Mouse (Mus musculus): ENCODE results near the gene Tcap. TPM values are rescaled to one million over a fixed set of nuclear protein-coding genes. Genes with fewer than 3 reads are reported as not detected.
"Not testable (repeated sequence)": the region's sequence is repeated elsewhere in the genome, so short reads cannot be mapped to it uniquely, and the experiment has no call there.

Gene Tcap
- total RNA-seq, 2 experiments from 2014 or later: 3,864 to 4,194 TPM

GRCm38 (mm10) chr11:98380106-98380505 lies 3.5 kb upstream of the Tcap start:
- no peak for DNase-seq (ENCODE audit: low spot score)

- DNase-seq (ENCODE audit: low spot score): no peak
Measured at GRCm38 (mm10) chr11:98381651-98382050, 2.0 kb upstream of the Tcap start.

GRCm38 (mm10) chr11:98382405-98382804 lies 1.2 kb upstream of the Tcap start:
- not testable (repeated sequence) for DNase-seq (ENCODE audit: low spot score)

- no peak for DNase-seq (ENCODE audit: low spot score)
Measured at GRCm38 (mm10) chr11:98384216-98384615, 605 bp downstream of the Tcap start.

GRCm38 (mm10) chr11:98384721-98385637 lies 1.4 kb downstream of the Tcap start:
- peak; percentile 90 for DNase-seq (ENCODE audit: low spot score)

- DNase-seq (ENCODE audit: low spot score): peak; percentile 78
Measured at GRCm38 (mm10) chr11:98385638-98386585, 2.3 kb downstream of the Tcap start, which contains the start of gene Pnmt. TSS of gene Pnmt (plus strand) at chr11:98386450.

GRCm38 (mm10) chr11:98386596-98386995 lies 3.0 kb downstream of the Tcap start:
- DNase-seq (ENCODE audit: low spot score): peak; percentile 52

GRCm38 (mm10) chr11:98387056-98387577 lies 3.5 kb downstream of the Tcap start:
- no peak for DNase-seq (ENCODE audit: low spot score)

GRCm38 (mm10) chr11:98388282-98388681 lies 4.7 kb downstream of the Tcap start:
- no peak for DNase-seq (ENCODE audit: low spot score)

GRCm38 (mm10) chr11:98389221-98389780 lies 5.7 kb downstream of the Tcap start:
- peak; percentile 60 for DNase-seq (ENCODE audit: low spot score)

GRCm38 (mm10) chr11:98390141-98390540 lies 6.5 kb downstream of the Tcap start:
- no peak for DNase-seq (ENCODE audit: low spot score)

GRCm38 (mm10) chr11:98392034-98392433 lies 8.4 kb downstream of the Tcap start:
- no peak for DNase-seq (ENCODE audit: low spot score)

- no peak for DNase-seq (ENCODE audit: low spot score)
Measured at GRCm38 (mm10) chr11:98392645-98393044, 9.0 kb downstream of the Tcap start.

- no peak for DNase-seq (ENCODE audit: low spot score)
Measured at GRCm38 (mm10) chr11:98393317-98393716, 9.7 kb downstream of the Tcap start.

- DNase-seq (ENCODE audit: low spot score): peak; percentile 63
Measured at GRCm38 (mm10) chr11:98394301-98394700, 10.7 kb downstream of the Tcap start.

- DNase-seq (ENCODE audit: low spot score): no peak
Measured at GRCm38 (mm10) chr11:98395041-98395440, 11.4 kb downstream of the Tcap start.

GRCm38 (mm10) chr11:98397946-98398345 lies 14.3 kb downstream of the Tcap start:
- DNase-seq (ENCODE audit: low spot score): no peak

- peak; percentile 85 for DNase-seq (ENCODE audit: low spot score)
Measured at GRCm38 (mm10) chr11:98400161-98400726, 16.6 kb downstream of the Tcap start, which contains the start of gene Pgap3. TSS of gene Pgap3 (minus strand) at chr11:98400490.

- no peak for DNase-seq (ENCODE audit: low spot score)
Measured at GRCm38 (mm10) chr11:98400816-98401215, 17.2 kb downstream of the Tcap start.

- no peak for DNase-seq (ENCODE audit: low spot score)
Measured at GRCm38 (mm10) chr11:98406621-98407020, 23.0 kb downstream of the Tcap start.

- no peak for DNase-seq (ENCODE audit: low spot score)
Measured at GRCm38 (mm10) chr11:98408872-98409271, 25.3 kb downstream of the Tcap start.
